Mouse (Mus musculus): ENCODE measurements at regions not wholly inside any gene's neighbourhood (a gene's known extent, or its start where the extent isn't known, plus 50 kb on each side); places are given as distances from the start of the nearest gene placed in this dataset.

DNA sequence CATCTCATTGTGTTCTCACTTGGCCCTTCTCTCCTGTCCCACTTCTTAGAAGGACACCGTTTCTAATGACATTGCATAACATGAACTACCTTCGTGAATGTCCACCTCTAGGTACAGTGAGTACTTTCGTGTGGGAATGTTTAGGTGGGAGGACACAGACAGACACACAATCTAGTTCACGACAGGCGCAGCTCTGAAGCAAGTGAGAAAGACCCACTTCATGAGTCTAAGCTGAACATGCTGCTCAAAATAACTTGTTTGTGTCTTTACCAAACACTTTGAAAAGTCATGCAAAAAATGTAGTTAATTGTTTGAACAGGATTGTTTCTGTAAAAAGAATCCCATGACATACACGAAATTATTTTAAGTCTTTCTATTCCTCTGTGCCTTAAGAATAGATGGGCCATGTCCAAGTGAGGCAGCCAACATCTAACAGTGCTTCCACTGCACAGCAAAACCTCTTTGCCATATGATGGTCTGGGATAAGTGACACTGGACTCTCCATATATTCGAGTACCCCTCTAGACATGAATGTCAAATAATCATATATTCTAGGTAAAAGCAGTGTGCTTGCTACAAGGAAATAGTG is 336.2 kb downstream of the Pdcd6ip start:
- Histone ChIP-seq H3K27me3 (ENCODE audit: control insufficient read depth, insufficient read depth, low read length) (no peaks in the 10 kb centered on the region), H3K36me3 (ENCODE audit: control insufficient read depth, insufficient read depth, low read length) (no peaks in the 10 kb centered on the region), H3K9me3 (ENCODE audit: control insufficient read depth, low read length) (no peaks in the 10 kb centered on the region), H3K27ac (replicated peaks; ENCODE audit: low read depth, low read length) (no peak overlapping the region), H3K4me1 (ENCODE audit: control insufficient read depth, insufficient read depth, low read length) (no peaks in the 10 kb centered on the region), H3K4me2 (ENCODE audit: low read depth, severe bottlenecking) (no peak overlapping the region), H3K9ac (ENCODE audit: low read length) (no peak overlapping the region), H3K4me3 (ENCODE audit: low read depth, low read length) (no peak overlapping the region)
- no peak for DNase-seq (ENCODE audit: low spot score)
- no peak for ATAC-seq (ENCODE audit: insufficient number of reproducible peaks, low FRiP score, low TSS enrichment, low read depth)
- 85% methylated on average over 7 of the region's 7 CpGs for WGBS

GRCm38 (mm10) chr9:113347942-113348341 is 360.1 kb downstream of the Pdcd6ip start:
- no peaks in the 10 kb centered on the region for H3K9me3 ChIP-seq (ENCODE audit: control insufficient read depth, low read length)
- WGBS, result 87% methylated on average over 5 of the region's 5 CpGs
- no peak overlapping the region for H3K4me3 ChIP-seq (ENCODE audit: low read depth, low read length)
- H3K4me1 ChIP-seq (ENCODE audit: control insufficient read depth, insufficient read depth, low read length), result no peaks in the 10 kb centered on the region
- DNase-seq (ENCODE audit: low spot score) (no peak), ATAC-seq (ENCODE audit: insufficient number of reproducible peaks, low FRiP score, low TSS enrichment, low read depth) (no peak)
- H3K36me3 ChIP-seq (ENCODE audit: control insufficient read depth, insufficient read depth, low read length), result no peaks in the 10 kb centered on the region
- H3K9ac ChIP-seq (ENCODE audit: low read length), result no peak overlapping the region
- no peak overlapping the region for H3K4me2 ChIP-seq (ENCODE audit: low read depth, severe bottlenecking)
- H3K27me3 ChIP-seq (ENCODE audit: control insufficient read depth, insufficient read depth, low read length), result no peaks in the 10 kb centered on the region
- no peak overlapping the region for H3K27ac ChIP-seq (replicated peaks; ENCODE audit: low read depth, low read length)

DNA sequence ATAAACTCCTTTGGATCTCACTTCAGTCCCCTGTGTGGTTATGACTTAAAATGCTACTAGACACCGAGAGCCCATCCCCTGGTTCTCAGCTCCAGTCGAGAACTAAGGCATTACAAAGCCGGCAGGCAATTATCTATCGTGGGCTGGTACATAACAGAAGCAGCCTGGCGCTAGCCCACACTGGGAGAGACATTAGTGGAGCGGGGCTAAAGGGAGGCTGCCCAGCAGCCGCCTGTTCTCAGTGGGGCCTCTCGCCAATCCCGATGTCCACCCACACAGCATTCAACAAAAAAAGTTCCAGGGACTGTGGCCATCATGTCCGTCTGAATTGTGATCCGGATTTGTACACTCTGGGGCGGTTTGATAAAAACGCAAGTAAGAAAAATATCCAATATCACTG is 361.5 kb downstream of the Pdcd6ip start:
- no peak overlapping the region for H3K4me3 ChIP-seq (ENCODE audit: low read depth, low read length)
- DNase-seq (ENCODE audit: low spot score), result no peak
- no peak overlapping the region for H3K27ac ChIP-seq (replicated peaks; ENCODE audit: low read depth, low read length)
- no peaks in the 10 kb centered on the region for H3K4me1 ChIP-seq (ENCODE audit: control insufficient read depth, insufficient read depth, low read length)
- H3K9ac ChIP-seq (ENCODE audit: low read length), result no peak overlapping the region
- 74% methylated on average over 13 of the region's 13 CpGs for WGBS
- no peak for ATAC-seq (ENCODE audit: insufficient number of reproducible peaks, low FRiP score, low TSS enrichment, low read depth)
- no peaks in the 10 kb centered on the region for H3K36me3 ChIP-seq (ENCODE audit: control insufficient read depth, insufficient read depth, low read length)
- no peaks in the 10 kb centered on the region for H3K27me3 ChIP-seq (ENCODE audit: control insufficient read depth, insufficient read depth, low read length)
- no peaks in the 10 kb centered on the region for H3K9me3 ChIP-seq (ENCODE audit: control insufficient read depth, low read length)
- no peak overlapping the region for H3K4me2 ChIP-seq (ENCODE audit: low read depth, severe bottlenecking)

DNA sequence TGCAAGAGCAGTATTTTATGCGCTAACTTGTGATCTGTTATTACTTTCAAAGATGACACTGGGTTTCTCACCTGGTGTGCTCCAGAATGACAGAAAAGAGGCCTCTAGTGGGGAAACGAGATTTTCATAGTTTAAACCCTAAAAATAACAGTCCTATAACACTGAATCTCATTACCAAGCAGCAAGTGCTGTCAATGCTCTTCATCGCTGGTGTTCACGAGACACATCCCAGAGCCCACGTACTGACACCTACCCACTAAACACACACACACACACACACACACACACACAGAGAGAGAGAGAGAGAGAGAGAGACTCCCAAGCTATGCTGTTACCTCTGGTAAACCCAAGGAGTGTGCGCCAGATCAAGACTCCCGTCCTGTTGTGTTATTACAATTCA is 365.9 kb downstream of the Pdcd6ip start:
- Histone ChIP-seq H3K4me3 (ENCODE audit: low read depth, low read length) (no peak overlapping the region), H3K27me3 (ENCODE audit: control insufficient read depth, insufficient read depth, low read length) (no peaks in the 10 kb centered on the region), H3K36me3 (ENCODE audit: control insufficient read depth, insufficient read depth, low read length) (no peaks in the 10 kb centered on the region), H3K4me2 (ENCODE audit: low read depth, severe bottlenecking) (no peak overlapping the region), H3K27ac (replicated peaks; ENCODE audit: low read depth, low read length) (no peak overlapping the region), H3K4me1 (ENCODE audit: control insufficient read depth, insufficient read depth, low read length) (no peaks in the 10 kb centered on the region), H3K9me3 (ENCODE audit: control insufficient read depth, low read length) (no peaks in the 10 kb centered on the region), H3K9ac (ENCODE audit: low read length) (no peak overlapping the region)
- DNase-seq (ENCODE audit: low spot score) (no peak), ATAC-seq (ENCODE audit: insufficient number of reproducible peaks, low FRiP score, low TSS enrichment, low read depth) (no peak)
- 73% methylated on average over 7 of the region's 7 CpGs for WGBS

GRCm38 (mm10) chr9:113340838-113341237 is 367.2 kb downstream of the Pdcd6ip start:
- no peak for ATAC-seq (ENCODE audit: insufficient number of reproducible peaks, low FRiP score, low TSS enrichment, low read depth)

GRCm38 (mm10) chr9:113340036-113340435 is 368.0 kb downstream of the Pdcd6ip start:
- 83% methylated on average over 3 of the region's 3 CpGs for WGBS
- no peaks in the 10 kb centered on the region for H3K36me3 ChIP-seq (ENCODE audit: control insufficient read depth, insufficient read depth, low read length)
- no peak overlapping the region for H3K9ac ChIP-seq (ENCODE audit: low read length)
- H3K4me2 ChIP-seq (ENCODE audit: low read depth, severe bottlenecking), result no peak overlapping the region
- ATAC-seq (ENCODE audit: insufficient number of reproducible peaks, low FRiP score, low TSS enrichment, low read depth) (no peak), DNase-seq (ENCODE audit: low spot score) (no peak)
- H3K4me3 ChIP-seq (ENCODE audit: low read depth, low read length), result no peak overlapping the region
- H3K27me3 ChIP-seq (ENCODE audit: control insufficient read depth, insufficient read depth, low read length), result no peaks in the 10 kb centered on the region
- H3K9me3 ChIP-seq (ENCODE audit: control insufficient read depth, low read length), result no peaks in the 10 kb centered on the region
- H3K4me1 ChIP-seq (ENCODE audit: control insufficient read depth, insufficient read depth, low read length), result no peaks in the 10 kb centered on the region
- no peak overlapping the region for H3K27ac ChIP-seq (replicated peaks; ENCODE audit: low read depth, low read length)

More at GRCm38 (mm10) chr9:113340838-113341237, 367.2 kb downstream of the Pdcd6ip start:
- Histone ChIP-seq H3K9ac (ENCODE audit: low read length) (no peak overlapping the region), H3K36me3 (ENCODE audit: control insufficient read depth, insufficient read depth, low read length) (no peaks in the 10 kb centered on the region), H3K27me3 (ENCODE audit: control insufficient read depth, insufficient read depth, low read length) (no peaks in the 10 kb centered on the region), H3K4me3 (ENCODE audit: low read depth, low read length) (no peak overlapping the region), H3K9me3 (ENCODE audit: control insufficient read depth, low read length) (no peaks in the 10 kb centered on the region), H3K27ac (replicated peaks; ENCODE audit: low read depth, low read length) (no peak overlapping the region), H3K4me1 (ENCODE audit: control insufficient read depth, insufficient read depth, low read length) (no peaks in the 10 kb centered on the region), H3K4me2 (ENCODE audit: low read depth, severe bottlenecking) (no peak overlapping the region)
- 68% methylated on average over 6 of the region's 6 CpGs for WGBS
- no peak for DNase-seq (ENCODE audit: low spot score)

- Histone ChIP-seq H3K4me3 (ENCODE audit: low read depth, low read length) (no peak overlapping the region), H3K4me2 (ENCODE audit: low read depth, severe bottlenecking) (no peak overlapping the region), H3K4me1 (ENCODE audit: control insufficient read depth, insufficient read depth, low read length) (no peaks in the 10 kb centered on the region), H3K27me3 (ENCODE audit: control insufficient read depth, insufficient read depth, low read length) (no peaks in the 10 kb centered on the region), H3K36me3 (ENCODE audit: control insufficient read depth, insufficient read depth, low read length) (no peaks in the 10 kb centered on the region), H3K9me3 (ENCODE audit: control insufficient read depth, low read length) (no peaks in the 10 kb centered on the region), H3K9ac (ENCODE audit: low read length) (no peak overlapping the region), H3K27ac (replicated peaks; ENCODE audit: low read depth, low read length) (no peak overlapping the region)
- DNase-seq (ENCODE audit: low spot score), result no peak
- 67% methylated on average over 3 of the region's 3 CpGs for WGBS
- no peak for ATAC-seq (ENCODE audit: insufficient number of reproducible peaks, low FRiP score, low TSS enrichment, low read depth)
Observed at GRCm38 (mm10) chr9:113324489-113324888, 383.6 kb downstream of the Pdcd6ip start.

- H3K27ac ChIP-seq (replicated peaks; ENCODE audit: low read depth, low read length), result no peak overlapping the region
- no peaks in the 10 kb centered on the region for H3K4me1 ChIP-seq (ENCODE audit: control insufficient read depth, insufficient read depth, low read length)
- no peaks in the 10 kb centered on the region for H3K9me3 ChIP-seq (ENCODE audit: control insufficient read depth, low read length)
- DNase-seq (ENCODE audit: low spot score) (no peak), ATAC-seq (ENCODE audit: insufficient number of reproducible peaks, low FRiP score, low TSS enrichment, low read depth) (no peak; the same call in 1 of the 2 replicates)
- H3K27me3 ChIP-seq (ENCODE audit: control insufficient read depth, insufficient read depth, low read length), result no peaks in the 10 kb centered on the region
- no peak overlapping the region for H3K4me2 ChIP-seq (ENCODE audit: low read depth, severe bottlenecking)
- 84% methylated on average over 7 of the region's 7 CpGs for WGBS
- no peak overlapping the region for H3K9ac ChIP-seq (ENCODE audit: low read length)
- no peaks in the 10 kb centered on the region for H3K36me3 ChIP-seq (ENCODE audit: control insufficient read depth, insufficient read depth, low read length)
- H3K4me3 ChIP-seq (ENCODE audit: low read depth, low read length), result no peak overlapping the region
Observed at GRCm38 (mm10) chr9:113309707-113310574, 398.1 kb downstream of the Pdcd6ip start.
